Mouse (Mus musculus): ENCODE measurements around the gene Bckdha.

Bckdha gene

DNA sequence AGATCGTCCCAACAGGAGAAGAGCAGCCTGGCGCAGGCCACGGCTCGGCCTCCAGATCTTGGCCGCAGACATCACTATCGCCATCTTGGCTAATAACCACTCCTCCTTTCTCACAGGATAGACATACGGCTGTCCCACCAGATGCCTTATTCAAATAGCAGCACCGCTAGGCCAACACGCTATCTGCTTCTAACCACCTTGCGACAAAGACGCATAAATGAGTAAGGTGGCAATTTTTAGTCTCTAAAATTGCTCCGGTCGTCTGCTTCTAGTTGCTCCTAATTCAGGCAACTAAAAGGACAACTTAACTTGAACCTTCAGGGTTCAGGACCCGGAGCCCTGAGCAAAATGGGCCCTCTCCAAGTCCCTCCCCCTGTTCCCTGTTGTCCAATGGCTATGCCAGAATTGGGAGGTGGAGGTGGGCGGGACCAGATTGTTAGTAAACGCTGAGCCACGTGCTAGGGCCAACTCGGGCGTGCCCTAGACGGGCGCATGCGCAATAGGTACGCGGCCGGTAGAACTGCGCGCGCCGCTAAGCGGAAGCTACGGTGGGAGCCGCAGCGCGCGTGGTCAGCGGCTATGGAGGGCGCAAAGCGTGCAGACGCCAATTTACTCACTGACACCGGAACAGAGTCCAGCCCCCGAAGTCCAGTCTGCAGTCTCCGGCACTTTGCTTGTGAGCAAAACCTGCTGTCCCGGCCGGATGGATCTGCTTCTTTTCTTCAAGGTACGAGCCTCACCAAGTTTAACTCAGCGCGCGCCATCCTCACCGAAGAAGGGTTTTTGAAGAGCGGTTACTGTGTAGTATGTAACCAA, at the start of gene Bckdha, which contains the start of gene Exosc5:
TSS of gene Bckdha (minus strand) at position 325 of the 816 bp plus-strand sequence.
TSS of gene Exosc5 (plus strand) at position 508 of the 816 bp plus-strand sequence.
- peak; percentile 99 for DNase-seq (ENCODE audit: low read depth, low spot score)

DNA sequence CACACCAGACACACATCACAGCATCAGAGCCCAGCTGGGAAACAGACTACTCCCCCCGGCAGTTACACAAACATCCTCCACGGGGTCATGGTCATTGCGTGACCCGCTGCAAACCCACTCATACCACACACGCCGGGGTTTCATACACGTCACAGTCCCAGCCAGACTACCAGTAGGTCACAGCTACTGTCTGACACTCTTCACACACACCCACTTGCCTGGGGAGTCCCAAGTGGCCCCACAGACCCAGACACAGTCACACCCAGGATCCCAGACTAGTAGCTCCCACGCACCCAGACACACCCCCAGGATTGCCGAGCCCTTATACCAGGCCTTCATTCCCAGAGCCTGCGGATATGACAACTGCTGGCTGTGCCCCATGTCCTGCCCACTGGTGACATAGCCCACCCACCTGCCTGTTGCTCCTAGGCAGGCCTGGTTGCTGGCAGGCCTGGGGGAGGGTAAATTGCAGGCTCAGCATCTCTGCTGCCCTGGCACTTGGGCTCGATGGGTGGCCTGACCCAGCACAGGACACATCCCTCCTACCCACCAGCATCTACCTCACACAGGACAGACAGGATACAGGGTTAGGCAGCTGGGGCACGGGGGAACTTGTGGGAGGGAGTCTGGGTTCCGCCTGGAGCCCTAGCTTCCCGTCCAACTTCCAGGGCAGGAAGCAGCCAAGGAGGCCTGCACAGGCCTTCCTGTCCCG, 49.0 kb upstream of the Bckdha start:
- no peak for DNase-seq (ENCODE audit: low read depth, low spot score)

DNA sequence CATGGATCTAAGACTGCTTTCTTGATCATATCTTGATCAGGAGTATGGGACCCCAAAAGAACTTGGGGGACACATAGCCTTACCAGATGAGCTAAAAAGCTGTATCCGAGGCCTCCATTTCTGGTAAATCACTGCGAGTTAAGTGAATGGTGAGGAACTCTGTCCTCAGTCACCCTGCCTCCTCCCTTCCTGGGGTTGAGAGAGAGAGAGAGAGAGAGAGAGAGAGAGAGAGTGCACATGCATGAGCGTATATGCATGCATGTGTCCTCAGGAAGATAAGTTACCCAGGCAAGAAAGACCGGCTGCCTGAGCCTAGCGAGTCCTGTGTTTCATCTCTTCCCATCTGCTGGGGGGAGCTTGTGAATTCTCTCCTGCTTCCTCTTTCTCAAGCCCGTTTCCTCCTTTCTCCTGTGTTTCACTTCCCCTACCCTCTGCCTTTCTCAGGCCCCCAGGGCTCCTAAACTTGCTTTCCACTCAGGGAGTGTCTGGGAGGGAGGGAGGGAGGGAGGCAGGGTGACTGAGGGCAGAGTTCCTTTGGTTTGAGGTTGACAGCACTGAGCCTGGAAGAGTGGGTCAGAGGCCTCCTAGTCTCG, 47.9 kb upstream of the Bckdha start:
- DNase-seq (ENCODE audit: low read depth, low spot score), result no peak

DNA sequence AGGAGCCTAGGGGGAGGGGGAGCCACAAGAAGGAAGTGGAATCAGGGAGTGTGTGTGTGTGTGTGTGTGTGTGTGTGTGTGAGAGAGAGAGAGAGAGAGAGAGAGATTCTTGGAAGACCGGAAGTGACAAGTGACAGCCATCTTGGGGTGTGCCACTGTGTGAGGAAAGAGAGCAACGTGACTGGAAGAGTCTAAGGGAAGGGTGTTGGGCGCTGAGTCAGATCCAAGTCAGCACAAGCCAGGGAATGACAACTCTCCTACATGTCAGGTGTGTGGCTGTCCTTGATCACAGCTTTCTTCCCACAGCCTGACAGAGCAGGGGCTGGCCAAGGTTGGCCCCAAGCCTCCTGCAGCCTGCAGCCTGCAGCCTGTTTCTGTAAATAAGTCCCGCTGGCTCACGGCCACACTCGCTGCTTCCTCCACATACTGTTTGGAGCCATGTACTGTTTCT, 47.0 kb upstream of the Bckdha start:
- no peak for DNase-seq (ENCODE audit: low read depth, low spot score)

DNA sequence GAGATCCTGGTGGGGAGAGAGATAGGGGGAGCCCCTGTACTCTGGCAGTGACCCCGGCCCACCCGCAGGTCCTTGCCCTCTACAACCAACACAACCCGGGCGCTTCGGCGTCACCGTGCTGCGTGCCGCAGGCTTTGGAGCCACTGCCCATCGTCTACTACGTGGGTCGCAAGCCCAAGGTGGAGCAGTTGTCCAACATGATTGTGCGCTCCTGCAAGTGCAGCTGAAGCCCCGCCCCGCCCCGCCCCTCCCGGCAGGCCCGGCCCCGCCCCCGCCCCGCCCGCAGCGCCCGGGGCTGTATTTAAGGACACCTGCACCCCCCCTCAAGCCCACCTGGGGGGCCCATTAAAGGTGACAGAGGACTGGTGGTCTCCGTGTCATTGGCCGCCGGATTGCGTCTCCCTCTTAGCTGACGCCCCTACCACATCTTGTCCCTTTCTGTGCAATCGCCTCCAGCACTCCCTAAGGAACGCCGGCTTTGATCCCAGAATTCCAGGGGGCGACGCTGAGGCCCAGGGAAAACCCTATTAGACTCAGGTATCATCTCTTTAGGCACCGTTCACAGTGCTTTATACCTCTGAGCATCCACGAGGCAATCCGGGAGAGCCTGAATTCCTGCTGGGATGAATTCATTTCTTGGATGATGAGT, 46.1 kb upstream of the Bckdha start:
- DNase-seq (ENCODE audit: low read depth, low spot score), result no peak

DNA sequence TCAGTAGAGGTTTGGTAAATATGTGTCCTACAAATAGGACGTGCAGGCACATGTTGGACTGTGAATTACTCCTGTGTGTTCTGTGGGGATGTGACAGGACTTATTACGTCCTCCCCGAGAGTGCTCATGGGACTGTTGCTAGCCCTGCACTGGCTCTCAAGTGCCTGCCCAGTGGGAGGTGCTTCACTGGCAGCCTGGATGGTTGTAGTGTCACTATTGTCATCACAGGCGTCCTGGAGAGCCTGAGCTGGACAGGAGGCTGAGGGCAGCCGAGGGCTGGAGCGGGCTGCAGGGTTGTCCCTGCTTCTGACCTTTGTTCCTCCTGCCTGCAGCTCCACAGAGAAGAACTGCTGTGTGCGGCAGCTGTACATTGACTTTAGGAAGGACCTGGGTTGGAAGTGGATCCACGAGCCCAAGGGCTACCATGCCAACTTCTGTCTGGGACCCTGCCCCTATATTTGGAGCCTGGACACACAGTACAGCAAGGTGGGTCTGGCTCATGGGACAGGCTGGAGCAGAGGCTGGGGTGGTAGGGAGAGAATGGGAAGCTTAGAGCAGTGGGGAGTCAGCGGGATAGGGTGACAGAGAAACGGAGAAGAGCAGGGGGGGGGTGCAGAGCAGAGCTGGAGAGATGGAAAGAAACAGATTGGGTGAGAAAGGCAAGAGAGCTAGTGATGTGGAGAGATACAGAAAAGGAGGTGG, 45.2 kb upstream of the Bckdha start:
- DNase-seq (ENCODE audit: low read depth, low spot score), result no peak

DNA sequence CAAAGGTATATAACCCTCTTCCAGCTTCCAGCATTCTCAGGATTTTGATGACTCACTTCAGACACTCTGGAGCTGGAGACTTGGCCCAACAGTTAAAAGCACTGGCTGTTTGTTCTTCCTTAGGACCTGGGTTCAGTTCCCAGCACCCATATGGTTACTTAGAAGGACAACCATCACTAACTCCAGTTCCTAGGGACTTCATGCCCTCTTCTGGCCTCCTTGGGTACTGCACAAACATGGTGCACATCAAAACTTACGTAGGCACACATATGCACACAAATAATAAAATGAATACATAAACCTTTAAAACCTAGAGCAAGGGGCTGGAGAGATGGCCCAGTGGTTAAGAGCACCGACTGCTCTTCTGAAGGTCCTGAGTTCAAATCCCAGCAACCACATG, 43.6 kb upstream of the Bckdha start:
- no peak for DNase-seq (ENCODE audit: low read depth, low spot score)

DNA sequence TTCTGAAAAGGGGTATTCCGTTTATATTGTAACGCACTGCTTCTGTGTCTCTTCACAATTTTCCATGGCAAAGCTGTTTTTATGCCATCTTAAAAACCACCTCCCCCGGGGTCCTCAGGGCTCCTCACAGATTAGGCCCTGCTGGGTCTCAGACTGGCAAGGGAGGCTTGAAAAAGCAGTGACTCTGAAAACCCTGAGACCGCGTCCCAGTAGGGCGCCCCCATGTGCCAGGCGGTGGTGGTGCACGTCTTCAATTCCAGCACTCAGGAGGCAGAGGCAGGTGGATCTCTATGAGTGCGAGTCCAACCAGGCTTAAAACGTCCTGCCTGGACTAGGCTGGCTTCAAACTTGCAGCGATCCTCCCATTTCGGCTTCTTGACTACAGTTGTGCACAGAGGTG, 42.0 kb upstream of the Bckdha start:
- DNase-seq (ENCODE audit: low read depth, low spot score), result no peak

DNA sequence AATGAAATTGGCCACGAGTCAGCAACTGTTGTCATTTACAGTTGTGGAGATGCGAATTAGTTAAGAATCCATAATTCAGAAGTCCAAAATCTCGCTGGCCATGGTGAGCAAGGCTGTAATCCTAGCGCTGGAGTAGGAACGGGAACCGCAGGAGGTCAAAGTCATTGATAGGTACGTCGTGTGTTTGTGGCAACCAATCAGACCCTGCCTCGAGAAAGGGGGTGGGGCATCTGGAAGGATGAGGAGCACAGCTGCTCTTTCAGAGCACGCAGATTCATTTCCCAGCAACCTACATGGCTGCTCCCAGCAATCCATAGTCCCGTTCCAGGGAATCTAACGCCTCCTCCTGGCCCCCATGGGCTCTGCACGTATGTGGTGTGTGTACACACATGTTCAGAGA, 41.1 kb upstream of the Bckdha start:
- no peak for DNase-seq (ENCODE audit: low read depth, low spot score)

DNA sequence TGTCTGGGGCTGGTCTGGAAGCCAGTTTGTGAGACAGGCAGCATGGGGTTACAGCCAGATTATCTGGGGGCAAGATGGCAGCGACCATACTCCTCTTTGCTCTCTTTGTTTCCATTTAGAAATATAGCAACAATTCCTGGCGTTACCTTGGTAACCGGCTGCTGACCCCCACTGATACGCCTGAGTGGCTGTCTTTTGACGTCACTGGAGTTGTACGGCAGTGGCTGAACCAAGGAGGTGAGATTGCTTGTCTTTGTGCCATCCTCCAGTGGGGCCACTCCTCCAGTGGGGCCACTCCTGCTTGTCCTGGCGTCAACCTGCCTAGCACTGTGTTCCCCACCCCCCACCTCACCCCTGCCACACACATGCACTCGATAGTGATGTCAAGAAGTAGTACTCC, 35.3 kb upstream of the Bckdha start:
- DNase-seq (ENCODE audit: low read depth, low spot score), result no peak

DNA sequence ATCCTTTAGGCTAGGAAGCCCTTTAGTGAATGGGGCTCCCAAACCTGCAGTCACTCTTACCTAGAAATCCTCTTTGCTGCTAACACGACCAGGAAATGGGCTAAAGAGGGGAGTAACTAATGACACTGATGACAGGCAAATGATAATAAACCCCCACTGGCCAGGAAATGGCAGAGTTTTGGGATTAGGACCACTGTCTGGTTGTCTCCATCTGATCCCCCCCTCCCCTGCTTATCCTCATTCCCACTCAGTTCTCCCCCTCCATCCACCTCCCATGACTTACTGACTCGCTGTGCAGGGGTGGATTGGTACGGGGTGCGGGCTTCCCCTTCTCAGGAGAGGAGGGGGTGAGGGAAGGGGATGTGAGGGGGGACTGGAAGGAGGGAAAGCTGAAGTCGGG, 31.3 kb upstream of the Bckdha start:
- no peak for DNase-seq (ENCODE audit: low read depth, low spot score)

DNA sequence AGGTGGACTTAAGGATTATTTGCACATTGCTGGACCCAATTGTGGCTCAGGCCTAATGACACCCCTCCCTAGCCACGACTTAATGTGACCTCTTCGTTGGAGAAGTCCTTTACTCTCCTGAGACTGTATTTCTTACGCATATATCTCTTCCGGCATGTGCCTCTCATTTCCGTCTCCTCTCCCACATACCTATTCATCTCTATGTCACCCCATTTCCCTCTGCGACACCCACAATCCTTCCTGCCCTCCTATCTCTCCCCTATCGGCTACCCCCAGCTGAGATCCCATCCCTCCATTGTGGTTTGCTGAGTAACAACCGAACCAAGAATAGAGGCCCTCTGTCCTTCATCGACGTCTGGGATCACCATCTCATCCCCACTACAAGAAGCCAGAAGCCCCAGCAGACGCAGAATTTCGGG, 30.8 kb upstream of the Bckdha start:
- DNase-seq (ENCODE audit: low read depth, low spot score), result no peak

DNA sequence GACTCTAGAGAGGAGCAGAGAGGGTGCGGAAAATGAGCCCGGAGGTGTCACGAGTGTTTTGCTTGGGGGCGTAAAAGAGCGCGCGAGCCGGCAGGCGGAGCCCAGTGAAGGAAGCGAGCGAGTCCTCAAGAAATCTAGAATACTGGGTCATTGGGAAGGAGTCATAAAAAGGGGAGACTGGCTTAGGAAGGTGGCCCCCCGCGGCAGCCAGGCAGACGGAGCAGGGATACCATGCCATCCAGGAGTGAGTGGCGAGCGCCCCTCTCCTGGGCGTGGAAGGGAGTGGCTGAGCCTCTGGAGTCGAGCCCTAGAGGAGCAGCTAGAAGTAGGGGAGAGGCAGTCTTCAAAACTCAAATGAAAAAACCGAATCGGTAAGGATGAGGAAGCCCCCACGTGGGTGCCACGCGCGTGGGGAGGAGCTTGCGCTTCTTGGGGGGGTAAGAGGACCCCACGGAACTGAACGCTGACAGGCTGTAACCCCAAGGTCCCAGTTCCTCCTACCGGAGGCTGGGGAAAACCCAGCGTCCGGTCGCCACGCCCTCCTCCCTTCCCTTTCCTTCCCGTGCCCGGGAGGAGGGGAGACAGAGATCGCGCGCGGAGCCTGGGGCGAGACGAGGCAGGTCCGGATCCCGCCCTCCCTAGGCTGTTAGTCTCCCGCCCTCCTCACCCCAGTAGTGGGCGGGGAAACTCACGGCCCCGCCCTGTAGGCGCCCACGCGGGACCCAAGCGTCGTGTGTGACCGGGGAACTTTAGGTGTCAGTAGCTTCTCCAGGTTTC, 30.2 kb upstream of the Bckdha start:
- no peak for DNase-seq (ENCODE audit: low read depth, low spot score)

DNA sequence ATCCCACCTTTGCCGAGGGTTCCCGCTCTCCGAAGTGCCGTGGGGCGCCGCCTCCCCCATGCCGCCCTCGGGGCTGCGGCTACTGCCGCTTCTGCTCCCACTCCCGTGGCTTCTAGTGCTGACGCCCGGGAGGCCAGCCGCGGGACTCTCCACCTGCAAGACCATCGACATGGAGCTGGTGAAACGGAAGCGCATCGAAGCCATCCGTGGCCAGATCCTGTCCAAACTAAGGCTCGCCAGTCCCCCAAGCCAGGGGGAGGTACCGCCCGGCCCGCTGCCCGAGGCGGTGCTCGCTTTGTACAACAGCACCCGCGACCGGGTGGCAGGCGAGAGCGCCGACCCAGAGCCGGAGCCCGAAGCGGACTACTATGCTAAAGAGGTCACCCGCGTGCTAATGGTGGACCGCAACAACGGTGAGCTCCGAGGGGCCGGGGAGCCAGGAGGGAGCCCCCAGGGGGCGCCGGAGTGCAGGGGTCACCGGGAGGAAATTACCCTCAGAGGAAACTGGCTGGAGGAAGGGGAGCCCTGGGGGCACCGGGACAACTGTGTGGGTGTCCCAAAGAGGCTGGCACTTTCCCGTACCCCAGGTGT, 29.1 kb upstream of the Bckdha start:
- no peak for DNase-seq (ENCODE audit: low read depth, low spot score)

DNA sequence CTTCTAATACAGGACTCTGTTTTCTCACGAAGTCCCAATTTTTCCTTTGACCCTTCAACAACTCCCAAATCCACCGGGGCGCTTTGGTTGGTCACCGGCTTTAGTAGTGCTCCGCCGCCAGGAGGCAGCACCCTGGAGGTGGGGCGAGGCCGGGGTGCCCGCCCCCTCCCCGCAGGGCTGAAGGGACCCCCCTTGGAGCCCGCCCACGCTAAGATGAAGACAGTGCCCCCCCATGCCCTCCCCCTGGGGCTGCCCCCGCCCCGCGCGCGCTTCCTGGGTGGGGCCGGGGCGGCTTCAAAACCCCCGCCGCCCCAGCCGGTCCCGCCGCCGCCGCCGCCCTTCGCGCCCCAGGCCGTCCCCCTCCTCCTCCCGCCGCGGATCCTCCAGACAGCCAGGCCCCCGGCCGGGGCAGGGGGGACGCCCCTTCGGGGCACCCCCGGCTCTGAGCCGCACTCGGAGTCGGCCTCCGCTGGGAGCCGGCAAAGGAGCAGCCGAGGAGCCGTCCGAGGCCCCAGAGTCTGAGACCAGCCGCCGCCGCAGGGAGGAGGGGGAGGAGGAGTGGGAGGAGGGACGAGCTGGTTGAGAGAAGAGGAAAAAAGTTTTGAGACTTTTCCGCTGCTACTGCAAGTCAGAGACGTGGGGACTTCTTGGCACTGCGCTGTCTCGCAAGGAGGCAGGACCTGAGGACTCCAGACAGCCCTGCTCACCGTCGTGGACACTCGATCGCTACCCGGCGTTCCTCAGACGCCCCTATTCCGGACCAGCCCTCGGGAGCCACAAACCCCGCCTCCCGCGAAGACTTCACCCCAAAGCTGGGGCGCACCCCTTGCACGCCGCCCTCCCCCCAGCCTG, 28.1 kb upstream of the Bckdha start, which contains the start of gene Tgfb1:
TSS of gene Tgfb1 (plus strand) at position 323 of the 852 bp plus-strand sequence.
- peak; percentile 48 for DNase-seq (ENCODE audit: low read depth, low spot score)

DNA sequence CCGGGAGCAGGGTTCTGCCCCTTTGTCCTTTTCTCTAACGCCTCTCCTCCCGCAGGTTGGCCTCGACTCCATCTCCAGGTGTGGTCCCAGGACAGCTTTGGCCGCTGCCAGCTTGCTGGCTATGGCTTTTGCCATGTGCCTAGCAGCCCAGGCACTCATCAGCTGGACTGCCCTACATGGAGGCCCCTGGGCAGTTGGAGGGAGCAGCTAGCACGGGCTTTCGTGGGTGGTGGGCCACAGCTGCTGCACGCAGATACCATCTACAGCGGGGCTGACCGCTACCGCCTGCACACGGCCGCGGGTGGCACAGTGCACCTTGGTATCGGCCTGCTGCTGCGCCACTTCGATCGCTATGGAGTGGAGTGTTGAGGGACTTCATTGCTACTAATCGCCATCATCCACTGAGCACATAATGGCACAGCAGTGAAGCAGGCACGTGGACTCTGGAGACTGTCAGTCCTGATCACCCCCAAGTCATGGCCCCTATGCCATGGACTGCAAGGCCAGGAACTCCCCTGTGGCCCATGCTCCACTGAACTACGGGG, 27.2 kb upstream of the Bckdha start:
- DNase-seq (ENCODE audit: low read depth, low spot score), result no peak

DNA sequence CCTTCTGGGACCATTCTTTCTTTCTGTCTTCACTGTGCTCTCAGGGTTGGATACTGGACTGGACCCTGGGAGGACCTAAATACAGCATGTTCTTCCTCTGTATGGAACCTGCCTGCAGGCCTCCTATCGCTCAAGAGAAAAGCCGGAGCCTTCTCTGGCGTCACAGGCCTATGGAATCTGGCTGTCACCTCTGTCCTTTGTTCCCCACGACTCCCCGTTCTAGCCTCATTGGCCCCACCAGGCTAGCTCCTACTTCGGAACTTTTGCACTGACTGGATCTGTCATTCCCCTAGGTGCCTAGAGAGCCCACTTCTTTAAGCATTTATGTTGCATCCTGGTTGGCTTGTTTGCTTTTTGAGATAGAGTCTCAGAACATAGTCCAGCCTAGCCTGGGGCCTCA, 25.9 kb upstream of the Bckdha start:
- no peak for DNase-seq (ENCODE audit: low read depth, low spot score)

DNA sequence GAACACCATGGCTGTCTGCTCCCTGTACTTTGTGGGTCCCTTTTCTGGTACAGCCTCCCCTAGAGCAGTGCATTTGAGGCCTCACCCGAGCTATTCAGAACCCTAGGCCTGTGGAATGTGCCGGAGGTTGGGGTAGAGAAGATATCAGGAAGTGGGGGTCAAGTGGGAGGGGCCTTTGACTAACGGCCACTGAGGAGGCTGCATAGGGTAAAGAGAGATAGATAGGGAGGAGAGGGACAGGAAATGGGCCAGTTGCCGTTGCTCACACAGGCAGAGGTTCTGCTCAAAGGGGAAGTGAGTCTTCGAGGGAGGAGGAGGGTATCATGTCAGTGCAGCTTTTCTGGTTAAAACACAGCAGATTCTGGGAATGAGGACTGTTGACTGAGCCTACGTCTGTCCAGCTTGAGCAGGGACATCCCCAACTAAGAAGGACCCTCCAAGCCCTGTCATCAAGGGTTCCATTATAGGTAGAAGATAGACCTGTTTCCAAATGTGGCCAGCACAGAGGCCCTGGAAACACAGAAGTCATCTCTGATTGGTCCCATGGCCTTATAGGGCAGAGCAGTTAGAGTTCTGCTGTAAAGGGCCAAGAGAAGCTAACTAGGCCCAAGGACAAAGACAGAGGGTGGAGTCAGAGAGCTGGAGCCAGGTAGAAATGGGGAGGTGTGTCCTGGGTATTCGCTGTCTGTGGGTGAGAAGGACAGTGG, 24.8 kb upstream of the Bckdha start:
- no peak for DNase-seq (ENCODE audit: low read depth, low spot score)

Measured in forelimb bud, embryonic 11.5 days (tissue).